Mouse (Mus musculus): ENCODE measurements around the gene Mark3. TPM values are rescaled to one million over a fixed set of nuclear protein-coding genes. Genes with fewer than 3 reads are reported as not detected.

Gene Mark3
- polyA plus RNA-seq, 1 experiment = 49.3 TPM

GRCm38 (mm10) chr12:111663228-111664143 lies 89.2 kb downstream of the Mark3 start:
- WGBS = 78% methylated on average over 17 of the region's 17 CpGs
- no peak overlapping the region for H3K4me3 ChIP-seq (replicated peaks; ENCODE audit: control insufficient read depth, low read depth, low read length)
- no peak overlapping the region for H3K27ac ChIP-seq (ENCODE audit: control insufficient read depth, insufficient read depth, low read depth, low read length, poor library complexity)
- TF ChIP-seq POLR2A (IDR thresholded peaks at IDR 0.05; ENCODE audit: borderline replicate concordance, control insufficient read depth, low read depth, low read length) (0 out of 2 replicates have a peak, but pooled peaks have one; percentile 16), CTCF (IDR thresholded peaks at IDR 0.05; ENCODE audit: control insufficient read depth, insufficient read depth, low read length) (no peak)
- H3K4me1 ChIP-seq (ENCODE audit: control insufficient read depth, insufficient read depth, low read length) = no peaks in the 10 kb centered on the region

- no peak overlapping the region for H3K4me3 ChIP-seq (replicated peaks; ENCODE audit: control insufficient read depth, low read depth, low read length)
- WGBS = 80% methylated on average over 6 of the region's 6 CpGs
- H3K27ac ChIP-seq (ENCODE audit: control insufficient read depth, insufficient read depth, low read depth, low read length, poor library complexity) = no peak overlapping the region
- H3K4me1 ChIP-seq (ENCODE audit: control insufficient read depth, insufficient read depth, low read length) = no peaks in the 10 kb centered on the region
- TF ChIP-seq POLR2A (IDR thresholded peaks at IDR 0.05; ENCODE audit: borderline replicate concordance, control insufficient read depth, low read depth, low read length) (no peak), CTCF (IDR thresholded peaks at IDR 0.05; ENCODE audit: control insufficient read depth, insufficient read depth, low read length) (no peak)
These were observed 89.9 kb downstream of the Mark3 start for GRCm38 (mm10) chr12:111664144-111664634.

- Histone ChIP-seq H3K4me3 (replicated peaks; ENCODE audit: control insufficient read depth, low read depth, low read length) (no peak overlapping the region), H3K4me1 (ENCODE audit: control insufficient read depth, insufficient read depth, low read length) (no peaks in the 10 kb centered on the region), H3K27ac (ENCODE audit: control insufficient read depth, insufficient read depth, low read depth, low read length, poor library complexity) (no peak overlapping the region)
- TF ChIP-seq POLR2A (IDR thresholded peaks at IDR 0.05; ENCODE audit: borderline replicate concordance, control insufficient read depth, low read depth, low read length) = no peak
- TF ChIP-seq CTCF (IDR thresholded peaks at IDR 0.05; ENCODE audit: control insufficient read depth, insufficient read depth, low read length) = no peak
- 88% methylated on average over 13 of the region's 13 CpGs for WGBS
These were observed 90.9 kb downstream of the Mark3 start for GRCm38 (mm10) chr12:111665041-111665880.

GRCm38 (mm10) chr12:111666380-111666779 lies 92.1 kb downstream of the Mark3 start:
- Histone ChIP-seq H3K4me1 (ENCODE audit: control insufficient read depth, insufficient read depth, low read length) (no peaks in the 10 kb centered on the region), H3K4me3 (replicated peaks; ENCODE audit: control insufficient read depth, low read depth, low read length) (no peak overlapping the region), H3K27ac (ENCODE audit: control insufficient read depth, insufficient read depth, low read depth, low read length, poor library complexity) (no peak overlapping the region)
- WGBS = 77% methylated on average over 13 of the region's 13 CpGs
- no peak for TF ChIP-seq POLR2A (IDR thresholded peaks at IDR 0.05; ENCODE audit: borderline replicate concordance, control insufficient read depth, low read depth, low read length)
- no peak for TF ChIP-seq CTCF (IDR thresholded peaks at IDR 0.05; ENCODE audit: control insufficient read depth, insufficient read depth, low read length)

GRCm38 (mm10) chr12:111667421-111667820 lies 93.1 kb downstream of the Mark3 start:
- Histone ChIP-seq H3K27ac (ENCODE audit: control insufficient read depth, insufficient read depth, low read depth, low read length, poor library complexity) (no peak overlapping the region), H3K4me3 (replicated peaks; ENCODE audit: control insufficient read depth, low read depth, low read length) (no peak overlapping the region), H3K4me1 (ENCODE audit: control insufficient read depth, insufficient read depth, low read length) (no peaks in the 10 kb centered on the region)
- TF ChIP-seq POLR2A (IDR thresholded peaks at IDR 0.05; ENCODE audit: borderline replicate concordance, control insufficient read depth, low read depth, low read length) (no peak), CTCF (IDR thresholded peaks at IDR 0.05; ENCODE audit: control insufficient read depth, insufficient read depth, low read length) (no peak)
- 91% methylated on average over 5 of the region's 5 CpGs for WGBS

- H3K27ac ChIP-seq (ENCODE audit: control insufficient read depth, insufficient read depth, low read depth, low read length, poor library complexity) = 0 out of 2 replicates have a peak overlapping the region, but pooled peaks have one; percentile 16
- peak; percentile 98 for TF ChIP-seq CTCF (IDR thresholded peaks at IDR 0.05; ENCODE audit: control insufficient read depth, insufficient read depth, low read length)
- no peak for TF ChIP-seq POLR2A (IDR thresholded peaks at IDR 0.05; ENCODE audit: borderline replicate concordance, control insufficient read depth, low read depth, low read length)
- H3K4me3 ChIP-seq (replicated peaks; ENCODE audit: control insufficient read depth, low read depth, low read length) = peak overlapping the region; percentile 3
- no peaks in the 10 kb centered on the region for H3K4me1 ChIP-seq (ENCODE audit: control insufficient read depth, insufficient read depth, low read length)
- WGBS = 0% methylated on average over 8 of the region's 8 CpGs
These were observed 94.2 kb downstream of the Mark3 start for GRCm38 (mm10) chr12:111668457-111668912.

GRCm38 (mm10) chr12:111669000-111669788 lies 94.9 kb downstream of the Mark3 start:
- no peak overlapping the region for H3K4me3 ChIP-seq (replicated peaks; ENCODE audit: control insufficient read depth, low read depth, low read length)
- H3K4me1 ChIP-seq (ENCODE audit: control insufficient read depth, insufficient read depth, low read length) = no peaks in the 10 kb centered on the region
- TF ChIP-seq CTCF (IDR thresholded peaks at IDR 0.05; ENCODE audit: control insufficient read depth, insufficient read depth, low read length) (no peak), POLR2A (IDR thresholded peaks at IDR 0.05; ENCODE audit: borderline replicate concordance, control insufficient read depth, low read depth, low read length) (no peak)
- H3K27ac ChIP-seq (ENCODE audit: control insufficient read depth, insufficient read depth, low read depth, low read length, poor library complexity) = peak overlapping the region; percentile 26; the same call in 1 of the 2 replicates
- 77% methylated on average over 23 of the region's 23 CpGs for WGBS
